Mouse (Mus musculus) megakaryocyte, embryonic 14.5 days (primary cell): ENCODE data around the gene Amh.

Source experiments
- FLI1 ChIP-seq: IDR thresholded peaks from 2 replicates; pipeline ENCODE4 v1.6.1; 2012; ENCODE audit warnings: low read length, inconsistent platforms, mixed read lengths
- GATA1 ChIP-seq: IDR thresholded peaks from 3 replicates; pipeline ENCODE4 v1.6.1; 2012; ENCODE audit warnings: mixed read lengths, low read length, inconsistent platforms, borderline replicate concordance

GRCm38 (mm10) chr10:80792175-80793032, 12.6 kb upstream of the Amh start:
- no peak for TF ChIP-seq GATA1
- TF ChIP-seq FLI1 = no peak
